Mouse (Mus musculus) heart, postnatal 10 days (tissue): ENCODE results near the gene Actr6. TPM values are rescaled to one million over a fixed set of nuclear protein-coding genes. Genes with fewer than 3 reads are reported as not detected.

Source experiments
- DNase-seq, 2 experiments: peaks; one replicate each; pipeline ENCODE4 v3.0.0; 2021
- intact Hi-C: fragments of 180-260 bp; cut with DNase I; formaldehyde crosslinking; loops from one replicate; pipeline ENCODE4 v1.15.1; 2025
- total RNA-seq, 2 experiments: library from RNA; stranded (reverse); gene quantifications; 2 replicates each; pipeline ENCODE4 v1.2.3; 2021

The Actr6 gene
- total RNA-seq = 10 to 100 TPM; 11.6 to 11.7 TPM

DNA sequence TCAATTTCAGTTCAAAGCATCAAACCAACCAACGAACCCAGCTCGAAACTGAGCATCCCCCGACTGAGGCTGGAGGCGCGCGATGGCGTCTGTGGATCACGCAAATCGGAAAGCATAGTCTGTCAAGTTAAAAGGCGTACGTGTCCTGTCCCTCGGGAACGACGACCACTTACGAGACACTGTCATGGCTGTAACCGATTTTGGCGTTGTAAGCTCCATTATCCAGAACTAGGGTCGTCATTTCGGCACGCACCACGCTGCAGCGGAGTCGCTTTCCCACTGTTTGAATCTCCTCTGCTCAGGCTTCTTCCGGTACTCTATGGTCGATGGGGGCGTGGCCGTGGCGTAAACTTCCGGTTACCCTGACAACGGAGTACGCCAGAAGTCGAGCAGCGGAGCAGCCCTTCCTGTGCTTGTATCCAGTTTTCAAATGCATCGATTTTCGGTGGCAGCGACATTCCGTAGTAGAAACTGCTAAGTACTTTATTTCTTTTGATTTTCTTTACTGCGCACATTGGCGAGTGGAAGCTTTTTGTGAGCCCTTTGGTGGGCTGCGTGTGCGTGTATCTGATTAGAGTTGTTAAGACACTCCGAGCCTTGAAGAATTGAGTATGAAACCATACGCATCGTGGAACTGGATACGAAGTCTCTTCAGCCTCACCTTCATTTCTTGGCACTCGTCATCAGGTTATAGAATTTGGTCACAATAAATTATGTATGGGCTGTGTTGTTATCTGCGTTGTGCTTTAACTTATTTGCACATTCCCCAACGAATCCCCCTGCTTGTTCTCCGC is at the start of gene Actr6:
Gene Actr6 (minus strand): TSS at position 295 of the 794 bp plus-strand sequence.
- DNase-seq = peak; percentile 96 to 97
- intact Hi-C loops = loop anchor here (5.0 kb wide), 1 partner anchor 45 kb away; the partner anchor contains the start of gene Scyl2

DNA sequence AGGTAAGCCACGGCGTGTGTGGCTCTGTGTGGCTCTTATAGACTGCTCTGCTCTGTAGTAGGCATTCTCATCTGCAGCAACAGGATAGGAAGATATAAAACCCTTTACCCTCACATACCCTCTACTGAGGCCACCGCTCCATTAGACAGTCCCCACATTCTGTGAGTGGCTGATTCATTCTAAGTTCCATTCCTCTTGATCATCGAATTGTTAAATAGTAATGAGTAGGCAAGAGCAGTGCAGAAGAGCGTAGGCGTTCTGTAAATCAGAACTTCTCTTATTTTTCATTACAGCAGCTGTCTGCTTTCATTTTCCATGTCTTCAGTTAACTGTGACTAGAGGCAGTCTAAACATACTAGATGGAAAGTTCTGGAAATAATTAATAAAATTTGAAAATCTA is 43.9 kb upstream of the Actr6 start:
- intact Hi-C loops = no loop called here
- no peak for DNase-seq

DNA sequence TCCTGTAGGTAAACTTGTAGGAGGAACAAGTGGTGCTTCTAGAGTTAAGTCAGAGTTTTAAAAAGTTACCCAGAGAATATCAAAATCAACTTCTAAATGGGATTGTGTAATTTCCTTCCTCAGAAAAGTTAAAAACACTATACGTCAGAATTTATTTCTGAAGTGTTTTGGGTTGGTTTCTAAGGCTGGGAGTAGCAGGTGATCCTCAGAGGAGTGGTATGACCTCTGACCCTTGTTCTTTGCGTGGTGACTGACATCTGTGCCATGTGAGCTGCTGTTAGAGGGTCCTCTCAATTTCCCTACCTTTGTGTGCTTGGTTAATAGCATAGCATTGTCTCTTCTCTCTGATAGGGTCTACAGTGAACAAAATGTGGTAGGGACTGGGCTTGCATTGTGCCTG is 39.8 kb upstream of the Actr6 start:
- intact Hi-C loops = no loop called here
- DNase-seq = no peak

DNA sequence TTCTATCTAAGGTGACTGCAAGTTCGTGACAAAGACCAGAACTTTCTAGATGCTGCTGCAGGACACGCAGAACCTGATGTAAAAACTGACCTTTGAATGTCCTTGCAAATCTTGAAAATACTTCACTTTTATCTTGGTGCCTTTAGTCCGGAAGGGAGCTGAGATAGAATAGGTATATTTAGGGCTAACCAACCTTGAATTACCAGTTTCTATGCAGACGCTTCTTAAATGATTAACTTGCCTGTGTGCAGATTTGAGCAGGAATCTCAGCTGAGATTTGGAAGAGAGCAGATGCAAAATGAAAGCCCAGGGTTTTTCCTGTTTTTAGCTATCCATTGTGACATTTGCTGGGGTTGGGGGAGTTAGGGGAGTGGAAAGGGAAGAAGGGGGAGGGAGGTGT is 37.0 kb upstream of the Actr6 start:
- intact Hi-C loops = no loop called here
- DNase-seq = no peak

DNA sequence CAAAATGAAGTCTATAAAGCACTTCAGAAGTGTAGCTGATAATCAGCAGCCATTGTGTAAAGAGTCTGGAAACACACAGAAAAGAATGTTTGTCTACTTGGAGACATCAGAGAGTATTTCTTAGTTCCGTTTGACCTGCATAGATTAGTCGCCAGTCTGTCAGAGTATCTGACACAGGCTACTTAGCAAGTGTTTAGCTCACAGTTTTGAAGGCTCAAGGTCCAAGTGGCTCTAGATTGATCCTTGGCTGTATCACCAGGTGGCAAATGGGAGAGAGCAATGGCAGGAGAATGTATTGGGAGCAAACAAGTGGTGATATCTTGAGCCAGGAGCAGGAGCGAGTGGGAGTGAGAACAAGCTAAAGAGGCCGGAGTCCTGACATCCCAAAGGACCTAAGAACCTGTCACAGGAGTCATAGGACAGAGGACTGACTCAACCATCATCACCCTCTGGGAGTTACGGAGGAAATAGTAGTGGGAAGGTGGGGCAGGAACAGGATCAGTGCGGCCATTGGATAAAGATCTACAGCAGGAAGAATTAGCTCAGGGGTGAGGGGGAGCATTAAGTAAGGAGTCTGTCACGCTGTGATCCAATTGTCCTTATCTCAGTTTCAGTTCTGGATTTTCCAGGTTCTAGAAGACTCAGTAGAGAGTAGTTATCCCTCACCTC is 36.4 kb upstream of the Actr6 start:
- intact Hi-C loops = no loop called here
- no peak for DNase-seq

DNA sequence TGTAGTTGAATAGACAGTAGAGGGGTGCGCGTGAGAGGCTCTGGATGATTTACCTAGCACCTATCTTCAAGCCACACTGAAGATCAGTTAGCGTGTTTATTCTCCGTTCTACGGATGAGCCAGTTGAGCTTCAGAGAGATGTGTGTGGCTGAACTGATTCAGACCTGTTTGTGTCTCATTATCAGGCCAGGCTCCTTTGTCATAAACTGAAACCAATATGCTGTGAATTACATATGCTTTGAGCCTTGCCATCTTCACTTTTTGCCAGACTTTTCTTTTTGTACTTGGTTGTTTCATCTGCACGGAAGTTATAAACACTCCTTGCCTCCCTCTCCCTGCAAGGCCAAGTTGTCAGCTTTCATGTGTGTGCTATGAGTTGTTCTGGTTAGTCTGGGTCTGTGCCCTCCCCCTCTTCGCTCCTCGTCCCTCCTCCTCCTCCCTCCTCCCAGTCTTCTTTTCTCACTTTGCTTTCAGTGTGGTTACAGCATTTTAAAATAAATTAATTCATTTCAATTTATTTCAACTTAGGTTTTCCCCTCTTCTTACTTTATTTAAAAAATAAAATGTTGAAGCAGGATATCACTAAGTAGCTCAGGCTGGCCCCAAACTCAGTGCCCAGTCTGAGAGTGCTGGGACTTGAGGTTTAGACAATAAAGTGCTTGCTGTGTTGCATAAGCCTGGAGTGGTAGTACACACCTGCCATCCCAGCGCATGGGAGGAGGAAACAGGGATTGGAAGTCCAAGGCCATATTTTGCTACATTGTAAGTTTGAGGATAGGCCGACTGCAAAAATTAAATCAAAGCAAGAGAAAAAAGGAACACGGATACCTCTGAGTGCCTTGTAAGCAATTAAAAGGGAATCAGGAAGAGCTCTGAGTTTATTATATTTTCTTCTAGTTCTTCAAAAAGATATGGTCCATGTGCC is 34.0 kb upstream of the Actr6 start:
- intact Hi-C loops = no loop called here

DNA sequence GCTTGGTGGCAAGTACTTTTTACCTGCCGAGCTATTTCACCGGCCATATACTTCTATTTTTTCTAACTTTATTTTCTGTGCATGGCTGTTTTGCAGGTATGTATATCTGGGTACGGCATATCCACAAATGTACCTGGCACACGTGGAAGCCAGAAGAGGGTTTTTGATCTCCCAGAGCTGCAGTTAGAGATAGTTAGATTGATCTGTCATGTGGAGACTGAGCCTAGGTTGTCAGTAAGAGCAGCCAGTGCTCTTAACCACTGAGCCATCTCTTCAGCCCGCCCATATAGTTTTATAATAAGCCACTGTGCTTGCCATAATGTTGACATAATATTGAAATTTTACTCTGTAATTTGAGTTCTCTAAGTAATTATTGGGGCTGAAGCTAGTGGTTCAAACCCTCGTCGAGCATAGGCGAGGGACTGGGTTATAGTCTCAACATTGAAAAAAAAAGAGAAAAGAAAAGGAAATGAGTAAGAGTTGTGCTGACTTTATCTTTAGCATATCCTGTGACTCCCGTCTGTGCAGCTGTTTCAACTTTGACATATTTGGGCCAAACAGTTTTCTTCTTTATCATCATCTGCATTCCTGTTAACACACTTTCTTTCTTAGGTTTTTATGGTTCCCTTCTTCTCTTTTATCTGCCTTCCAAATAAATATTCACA is 32.5 kb upstream of the Actr6 start:
- DNase-seq = no peak
- intact Hi-C loops = no loop called here

More for the DNA sequence above, 34.0 kb upstream of the Actr6 start:
- no peak for DNase-seq

DNA sequence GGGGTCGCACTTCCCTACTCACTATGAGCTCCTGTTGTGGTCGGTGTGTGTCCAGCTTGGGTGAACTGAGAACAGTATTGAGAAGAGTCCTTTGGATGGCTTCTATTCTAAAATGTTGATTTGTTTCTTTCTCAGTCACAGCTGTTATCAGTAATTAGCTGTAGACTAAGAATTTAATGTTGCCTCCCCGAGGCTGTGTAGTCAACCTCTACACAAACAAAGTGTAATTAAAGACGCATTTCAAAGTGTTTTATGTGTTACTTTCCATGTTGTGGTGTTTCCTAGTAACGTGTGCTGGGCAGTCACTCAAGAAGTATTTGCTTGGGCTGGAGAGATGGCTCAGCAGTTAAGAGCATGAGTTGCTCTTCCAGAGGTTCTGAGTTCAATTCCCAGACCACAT is 28.7 kb upstream of the Actr6 start:
- intact Hi-C loops = no loop called here
- DNase-seq = no peak

DNA sequence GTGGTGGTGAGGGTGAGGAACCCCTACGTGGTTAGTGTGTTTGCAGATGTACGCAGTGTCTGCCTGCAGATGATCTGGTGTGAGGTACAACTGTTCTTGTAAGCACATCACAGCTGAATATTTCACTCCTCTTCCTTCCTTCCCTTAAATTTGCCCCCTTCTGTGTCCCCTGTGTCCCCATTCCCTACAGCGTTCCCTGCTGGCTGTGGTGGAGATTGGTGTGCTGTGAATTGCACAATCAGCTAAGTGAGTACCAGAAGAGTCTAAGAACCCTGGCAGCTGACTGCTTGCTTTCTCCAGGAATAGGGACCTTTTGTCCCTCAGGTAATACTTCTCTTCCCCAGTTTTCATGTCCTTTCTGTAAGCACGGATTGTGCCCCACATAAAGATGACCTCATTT is 23.1 kb upstream of the Actr6 start:
- intact Hi-C loops = no loop called here
- no peak for DNase-seq

DNA sequence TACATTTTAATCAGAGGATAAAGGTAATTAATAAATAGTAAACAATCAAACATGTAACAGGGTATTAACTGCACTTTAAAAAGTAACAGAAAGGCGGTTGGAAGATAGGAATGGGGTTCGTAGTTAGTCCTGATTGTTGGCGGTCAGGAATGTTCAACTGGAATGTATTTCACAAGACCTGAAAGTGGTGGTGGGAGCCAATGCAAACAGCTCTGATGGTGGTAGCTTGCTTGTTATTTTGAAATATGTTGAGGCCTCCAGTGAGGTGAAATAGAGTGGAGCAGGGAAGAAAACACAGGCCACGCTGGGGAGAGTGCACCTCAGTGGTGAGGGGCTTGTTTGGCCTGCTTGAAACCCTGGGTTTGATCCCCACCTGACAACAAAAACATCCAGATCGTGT is 19.0 kb upstream of the Actr6 start:
- intact Hi-C loops = no loop called here

DNA sequence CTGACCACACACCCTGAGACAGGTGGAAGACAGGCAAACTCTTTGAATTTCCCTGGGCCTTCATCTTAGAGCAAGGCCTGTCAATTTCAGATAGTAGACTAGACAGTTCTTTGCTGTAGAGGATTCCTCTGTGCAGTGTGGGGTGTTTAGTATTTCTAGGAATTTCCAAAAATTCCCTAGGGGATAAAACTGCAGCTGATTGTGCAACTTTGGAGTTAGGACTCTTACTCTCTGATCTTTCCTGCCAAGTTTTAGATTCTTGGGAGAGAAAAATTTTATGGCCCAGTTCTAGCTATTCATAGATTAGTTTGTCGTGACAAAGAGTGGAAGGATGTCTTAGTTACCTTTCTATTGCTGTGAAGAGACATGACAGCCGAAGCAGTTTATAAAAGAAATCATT is 16.5 kb upstream of the Actr6 start:
- intact Hi-C loops = loop anchor here (5.0 kb wide), 1 partner anchor 74 kb away; no protein-coding TSS in a partner anchor
- no peak for DNase-seq

More for the DNA sequence above, 19.0 kb upstream of the Actr6 start:
- DNase-seq = no peak

DNA sequence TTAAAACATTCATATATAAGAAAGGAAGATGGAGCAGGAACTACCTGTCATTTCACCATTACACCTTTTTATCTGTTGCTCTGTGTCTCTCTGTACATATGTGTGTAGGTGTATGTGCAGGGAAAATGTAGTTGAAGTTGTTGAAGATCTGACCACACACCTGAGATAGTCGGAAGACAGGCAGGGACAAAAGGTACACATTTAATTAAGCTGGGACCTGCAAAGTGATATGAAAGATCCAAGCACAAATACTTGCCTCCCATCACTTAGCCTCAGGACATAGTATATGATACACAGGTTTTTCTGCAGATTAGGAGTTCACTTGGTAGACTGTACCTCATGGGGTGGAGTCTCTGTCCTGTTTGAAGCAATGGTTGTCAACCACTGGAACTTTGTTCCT is 15.8 kb upstream of the Actr6 start:
- intact Hi-C loops = loop anchor here (5.0 kb wide), 1 partner anchor 74 kb away; no protein-coding TSS in a partner anchor
- DNase-seq = no peak

DNA sequence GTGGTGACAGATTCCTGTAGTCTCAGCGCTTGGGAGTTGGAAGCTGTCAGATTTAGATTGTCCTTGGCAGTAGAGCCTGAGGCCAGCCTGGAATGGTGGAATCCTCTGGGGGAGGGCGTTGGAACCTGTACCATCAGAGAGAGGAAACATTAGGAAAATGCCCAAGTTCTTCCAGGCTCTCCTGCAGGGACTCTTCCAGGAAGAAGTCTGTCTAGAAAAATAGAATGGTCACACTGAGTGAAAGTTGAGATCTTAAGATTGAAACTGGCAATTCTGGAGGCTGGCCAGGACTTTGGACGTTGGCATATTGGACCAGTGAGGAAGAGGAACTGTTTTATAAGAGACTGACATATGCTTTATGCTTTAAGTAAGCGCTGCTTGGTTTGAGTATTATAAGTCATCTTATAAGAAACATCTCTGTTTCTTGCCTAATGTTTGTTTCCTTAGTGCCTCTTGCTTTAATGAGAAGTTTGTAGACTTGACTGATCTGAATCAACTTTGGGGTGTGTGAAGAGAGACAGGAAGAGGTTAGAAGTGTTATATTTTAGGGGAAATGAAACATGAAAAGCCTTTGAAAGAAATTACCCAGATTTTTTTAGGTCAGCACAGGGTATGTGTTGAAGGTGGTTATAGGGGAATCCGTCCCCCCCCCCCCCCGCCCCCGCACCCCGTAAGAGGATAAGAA is 15.3 kb upstream of the Actr6 start:
- intact Hi-C loops = loop anchor here (5.0 kb wide), 1 partner anchor 75 kb away; no protein-coding TSS in a partner anchor
- DNase-seq = no peak

DNA sequence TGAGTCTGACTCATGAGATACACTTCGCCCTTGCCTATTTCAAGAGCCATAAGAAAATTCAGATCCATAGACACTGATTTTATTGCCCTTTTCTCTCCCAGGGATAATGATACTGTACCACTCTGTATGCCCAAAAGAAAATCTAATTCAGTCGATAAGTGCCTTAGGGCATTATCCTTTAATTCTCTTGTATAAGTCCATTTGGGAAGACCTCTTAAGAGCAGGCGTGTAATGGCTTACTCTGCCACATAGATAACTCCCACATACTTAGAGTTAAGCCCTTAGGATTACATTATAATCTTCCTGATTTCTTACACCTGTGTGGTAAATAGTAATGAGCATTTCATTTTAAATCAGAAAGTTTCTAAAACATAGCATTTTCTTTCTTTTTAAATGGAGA is 14.5 kb upstream of the Actr6 start:
- no peak for DNase-seq
- intact Hi-C loops = loop anchor here (5.0 kb wide), 1 partner anchor 76 kb away; no protein-coding TSS in a partner anchor

DNA sequence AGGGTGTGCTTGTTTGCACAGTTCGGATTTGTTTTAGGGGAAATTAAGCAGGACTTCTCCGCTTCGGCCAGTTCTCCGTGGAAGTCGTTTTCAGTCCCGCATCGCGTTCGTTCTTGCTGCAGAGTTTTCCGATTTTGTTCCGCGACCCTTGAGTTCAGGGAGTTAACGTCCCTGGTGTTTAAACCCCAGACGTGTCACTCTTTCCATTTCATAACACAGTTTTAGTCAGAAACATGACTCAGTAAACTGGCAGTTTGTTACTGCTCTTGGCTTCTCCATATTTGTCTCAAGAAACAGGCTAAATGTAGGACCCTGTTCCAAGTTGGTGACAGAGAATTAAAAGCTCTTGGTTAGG is 13.5 kb upstream of the Actr6 start:
- intact Hi-C loops = loop anchor here (5.0 kb wide), 1 partner anchor 77 kb away; no protein-coding TSS in a partner anchor
- no peak for DNase-seq

DNA sequence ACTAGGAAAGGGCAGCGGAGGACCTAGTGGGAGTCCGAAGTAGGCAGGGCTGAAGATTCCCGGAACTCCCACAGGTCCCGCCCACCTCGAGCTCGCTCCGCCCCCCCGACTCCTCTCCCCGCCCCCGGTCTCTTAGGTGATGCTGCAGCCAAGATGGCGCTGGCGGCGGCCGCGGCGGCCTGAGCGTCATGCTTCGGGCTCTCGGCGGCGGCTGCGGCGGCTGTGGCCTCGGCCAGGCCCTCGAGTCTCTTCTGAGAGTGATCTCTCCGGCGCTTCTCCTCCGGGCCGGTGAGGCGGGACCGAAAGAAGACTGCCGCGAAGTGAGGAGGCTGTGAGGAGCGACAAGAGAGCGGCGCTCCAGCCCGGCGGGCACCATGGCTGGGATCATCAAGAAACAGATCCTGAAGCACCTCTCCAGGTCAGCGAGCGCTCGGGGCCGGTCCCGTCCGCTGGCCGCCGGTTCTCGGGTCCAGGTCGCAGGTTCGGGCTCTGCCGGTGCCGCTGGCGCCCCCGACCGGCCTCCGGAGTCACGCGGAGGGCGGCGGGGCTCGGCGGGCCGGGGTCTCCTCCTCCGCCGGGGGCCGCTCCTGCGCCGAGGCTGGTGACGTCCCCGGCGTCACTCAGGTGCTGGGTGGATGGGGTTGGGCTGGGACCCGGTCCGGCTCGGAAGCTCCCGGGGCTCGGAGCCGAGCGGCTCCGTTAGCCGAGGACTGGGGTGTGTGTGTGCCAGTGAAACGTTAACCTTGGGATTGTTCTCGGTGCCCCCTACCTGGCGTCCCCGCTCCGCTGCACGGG is 13.0 kb upstream of the Actr6 start, which contains the start of gene Uhrf1bp1l:
Gene Uhrf1bp1l (plus strand): TSS at position 121 of the 795 bp plus-strand sequence.
- intact Hi-C loops = loop anchor here (5.0 kb wide), 1 partner anchor 77 kb away; no protein-coding TSS in a partner anchor
- DNase-seq = peak; percentile 93 to 95

DNA sequence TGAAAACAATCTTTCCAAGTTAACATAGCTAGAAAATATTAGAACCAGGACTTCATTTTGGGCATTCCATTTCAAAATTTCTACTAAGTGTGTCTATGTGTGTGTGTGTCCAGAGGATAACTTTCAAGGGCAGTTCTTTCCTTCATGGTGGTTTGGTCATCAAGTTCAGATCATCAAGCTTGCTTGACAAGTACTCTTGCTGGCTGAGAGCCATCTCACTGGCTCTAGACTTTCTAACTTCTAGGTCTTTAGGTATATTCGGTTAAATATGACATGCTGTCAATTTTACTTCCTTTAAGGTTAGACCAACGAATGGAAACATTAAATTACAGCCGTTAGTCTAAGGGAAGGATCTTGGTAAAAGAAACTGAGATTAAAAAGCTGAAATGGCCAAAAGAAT is 12.2 kb upstream of the Actr6 start:
- no peak for DNase-seq
- intact Hi-C loops = no loop called here

DNA sequence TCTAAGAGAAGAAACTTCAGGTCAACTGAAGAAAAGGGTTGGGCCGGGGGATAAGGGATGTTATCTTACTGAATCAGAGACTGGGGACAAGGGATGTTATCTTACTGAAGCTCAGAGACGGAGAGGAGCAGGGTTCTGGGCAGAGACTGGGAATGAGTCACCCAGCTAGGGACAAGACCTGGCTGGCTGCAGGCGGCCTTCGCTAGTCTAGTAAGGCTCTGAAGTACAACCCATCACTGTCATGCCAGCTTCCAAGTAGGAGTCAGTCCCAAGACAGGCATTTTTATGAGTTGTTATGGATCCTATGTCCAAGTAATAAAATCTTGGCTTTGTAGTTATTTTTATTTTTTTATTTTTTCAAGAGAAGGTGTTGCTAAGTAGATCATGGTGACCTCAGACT is 11.2 kb upstream of the Actr6 start:
- intact Hi-C loops = no loop called here

DNA sequence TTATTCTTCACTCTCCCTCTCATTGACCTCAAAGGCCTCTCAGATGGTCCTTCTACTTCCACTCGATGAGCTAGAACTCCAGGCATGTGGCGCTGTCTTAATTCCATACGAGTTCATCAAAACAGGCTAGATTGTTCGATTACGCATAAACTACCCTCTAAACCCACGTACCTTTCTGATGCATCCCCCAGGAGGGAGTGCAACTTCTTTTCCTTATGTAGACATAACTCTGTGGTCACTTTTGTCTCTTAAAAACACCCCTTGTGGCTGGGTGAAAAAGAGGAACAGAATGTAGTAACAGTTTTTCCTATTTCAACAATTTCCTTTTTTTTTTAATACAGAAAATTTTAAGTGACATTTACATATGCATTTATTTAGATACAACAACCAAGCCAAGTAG is 8.9 kb upstream of the Actr6 start:
- DNase-seq = no peak
- intact Hi-C loops = no loop called here

More for the DNA sequence above, 11.2 kb upstream of the Actr6 start:
- no peak for DNase-seq
